Mouse (Mus musculus): ENCODE measurements around the gene S100a10.
"Not testable (repeated sequence)": the region's sequence is repeated elsewhere in the genome, so short reads cannot be mapped to it uniquely, and the experiment has no call there.

S100a10 gene

GRCm38 (mm10) chr3:93579317-93580038 is 24.6 kb downstream of the S100a10 start:
- DNase-seq (ENCODE audit: low read depth, low spot score), result no peak

GRCm38 (mm10) chr3:93580039-93580403 is 25.1 kb downstream of the S100a10 start:
- DNase-seq (ENCODE audit: low read depth, low spot score), result no peak

GRCm38 (mm10) chr3:93580946-93581345 is 26.1 kb downstream of the S100a10 start:
- DNase-seq (ENCODE audit: low read depth, low spot score), result no peak

GRCm38 (mm10) chr3:93581687-93582086 is 26.8 kb downstream of the S100a10 start:
- DNase-seq (ENCODE audit: low read depth, low spot score), result no peak

GRCm38 (mm10) chr3:93583056-93583455 is 28.2 kb downstream of the S100a10 start:
- DNase-seq (ENCODE audit: low read depth, low spot score), result no peak

GRCm38 (mm10) chr3:93589629-93590028 is 34.7 kb downstream of the S100a10 start:
- no peak for DNase-seq (ENCODE audit: low read depth, low spot score)

GRCm38 (mm10) chr3:93590256-93590655 is 35.4 kb downstream of the S100a10 start:
- no peak for DNase-seq (ENCODE audit: low read depth, low spot score)

- DNase-seq (ENCODE audit: low read depth, low spot score), result no peak
Observed at GRCm38 (mm10) chr3:93592100-93592499, 37.2 kb downstream of the S100a10 start.

- no peak for DNase-seq (ENCODE audit: low read depth, low spot score)
Observed at GRCm38 (mm10) chr3:93592976-93593375, 38.1 kb downstream of the S100a10 start.

- DNase-seq (ENCODE audit: low read depth, low spot score), result no peak
Observed at GRCm38 (mm10) chr3:93593512-93593911, 38.6 kb downstream of the S100a10 start.

GRCm38 (mm10) chr3:93596632-93597031 is 41.8 kb downstream of the S100a10 start:
- DNase-seq (ENCODE audit: low read depth, low spot score), result no peak

- DNase-seq (ENCODE audit: low read depth, low spot score), result peak; percentile 51
Observed at GRCm38 (mm10) chr3:93597221-93597913, 42.5 kb downstream of the S100a10 start.

- no peak for DNase-seq (ENCODE audit: low read depth, low spot score)
Observed at GRCm38 (mm10) chr3:93597970-93598369, 43.1 kb downstream of the S100a10 start.

GRCm38 (mm10) chr3:93600206-93600605 is 45.3 kb downstream of the S100a10 start:
- DNase-seq (ENCODE audit: low read depth, low spot score), result no peak

GRCm38 (mm10) chr3:93601903-93602302 is 47.0 kb downstream of the S100a10 start:
- no peak for DNase-seq (ENCODE audit: low read depth, low spot score)

- not testable (repeated sequence) for DNase-seq (ENCODE audit: low read depth, low spot score)
Observed at GRCm38 (mm10) chr3:93608970-93609369, 54.1 kb downstream of the S100a10 start.

All from embryo, embryonic 11.5 days (tissue).